8 mouse cellular contexts compared by ENCODE assay signal in genomic region chr13:49421606-49421917, GRCm38 (mm10). TPM values are rescaled to one million over a fixed set of nuclear protein-coding genes. Genes with fewer than 3 reads are reported as not detected.
A peak's percentile ranks its signal among the peaks of the same experiment; 100 is the strongest.
DNase-seq lines count a peak whose midpoint lies in the region; ATAC-seq and TF ChIP-seq lines count a peak whose summit lies in the region.

No protein-coding gene starts in this region.

- TF ChIP-seq CTCF in left cerebral cortex, adult 2 months (IDR thresholded peaks at IDR 0.05) = no peak

- H3K9me3 ChIP-seq in limb, embryonic 15.5 days = no peaks in the 10 kb centered on the region
- H3K9me3 ChIP-seq in neural tube, embryonic 13.5 days = no peaks in the 10 kb centered on the region

- intact Hi-C loops in left cerebral cortex, adult 2 months (cut with DNase I) = loop anchor here (1.0 kb wide), 1 partner anchor 80 kb away; the partner anchor contains the start of gene Bicd2

- peak overlapping the region; percentile 84 for H3K9ac ChIP-seq in limb, embryonic 15.5 days
- H3K9ac ChIP-seq in neural tube, embryonic 13.5 days = peak overlapping the region; percentile 91

- no peak for DNase-seq in left cerebral cortex, adult 2 months (ENCODE audit: extremely low spot score in 1 of 2, low spot score in 2 of 2)
- DNase-seq in left cerebral cortex, adult 9 months (ENCODE audit: low spot score in 2 of 2) = no peak
- peak; percentile 38 for DNase-seq in gastrocnemius, postnatal 10 days
- DNase-seq in right cerebral cortex, postnatal 4 days = no peak
- no peak for DNase-seq in kidney, adult 9 months

- H3K36me3 ChIP-seq in limb, embryonic 15.5 days = no peaks in the 10 kb centered on the region
- H3K36me3 ChIP-seq in neural tube, embryonic 13.5 days = no peaks in the 10 kb centered on the region

- no peaks in the 10 kb centered on the region for H3K27me3 ChIP-seq in limb, embryonic 15.5 days
- no peaks in the 10 kb centered on the region for H3K27me3 ChIP-seq in neural tube, embryonic 13.5 days

- peak overlapping the region; percentile 85 for H3K27ac ChIP-seq in left cerebral cortex, adult 2 months
- no peak overlapping the region for H3K27ac ChIP-seq in brown adipose tissue, adult 24 weeks (replicated peaks; ENCODE audit: low read depth, low read length)
- peak overlapping the region; percentile 80 for H3K27ac ChIP-seq in limb, embryonic 15.5 days
- H3K27ac ChIP-seq in neural tube, embryonic 13.5 days (replicated peaks) = peak overlapping the region; percentile 76

- 2% methylated on average over 15 of the region's 15 CpGs for WGBS in limb, embryonic 15.5 days
- WGBS in neural tube, embryonic 13.5 days = 1% methylated on average over 15 of the region's 15 CpGs

- ATAC-seq in limb, embryonic 15.5 days (ENCODE audit: insufficient number of reproducible peaks, low FRiP score, low TSS enrichment, low read depth) = no peak
- no peak; the same call in 1 of the 2 replicates for ATAC-seq in neural tube, embryonic 13.5 days (ENCODE audit: low read depth)

- H3K4me3 ChIP-seq in left cerebral cortex, adult 2 months = peak overlapping the region; percentile 81
- H3K4me3 ChIP-seq in brown adipose tissue, adult 24 weeks (ENCODE audit: insufficient read depth, low read depth, low read length) = peak overlapping the region; percentile 89
- H3K4me3 ChIP-seq in limb, embryonic 15.5 days = peak overlapping the region; percentile 93
- peak overlapping the region; percentile 92 for H3K4me3 ChIP-seq in neural tube, embryonic 13.5 days

- H3K4me1 ChIP-seq in brown adipose tissue, adult 24 weeks (ENCODE audit: control insufficient read depth, insufficient read depth, insufficient read length, low read length) = peaks cover 13% of the 10 kb centered on the region
- H3K4me1 ChIP-seq in limb, embryonic 15.5 days = peaks cover 22% of the 10 kb centered on the region
- H3K4me1 ChIP-seq in neural tube, embryonic 13.5 days (replicated peaks) = peaks cover 41% of the 10 kb centered on the region

- H3K4me2 ChIP-seq in limb, embryonic 15.5 days = peak overlapping the region; percentile 91
- peak overlapping the region; percentile 98 for H3K4me2 ChIP-seq in neural tube, embryonic 13.5 days

RNA-seq across cellular contexts. Expression of gene Ippk, which starts 0.5 kb away (rescaled TPM):
- 10 to 100 TPM; 17.7 to 18.0 TPM for total RNA-seq in left cerebral cortex, adult 2 months (2021)
- 4.4 and 5.9 TPM in 2 replicates for polyA plus RNA-seq in brown adipose tissue, adult 24 weeks (2012; ENCODE audit: insufficient read depth, insufficient read length, missing spikeins)
- 1 to 10 TPM; 5.7 to 6.3 TPM for total RNA-seq in gastrocnemius, postnatal 10 days (2021)
- 14.2 and 14.7 TPM in 2 replicates for polyA plus RNA-seq in limb, embryonic 15.5 days (2015; fragmentation: Nextera tagmentation; extraction: Ambion mirVana)
- polyA plus RNA-seq in neural tube, embryonic 13.5 days (2015; fragmentation: Nextera tagmentation; extraction: Ambion mirVana) = 12.5 and 13.4 TPM in 2 replicates
